Mouse (Mus musculus) gastrocnemius, postnatal 10 days (tissue): ENCODE data around the gene Cdh4. TPM values are rescaled to one million over a fixed set of nuclear protein-coding genes. Genes with fewer than 3 reads are reported as not detected.

Experiments used
- DNase-seq: peaks from one replicate; pipeline ENCODE4 v3.0.0; 2021; ENCODE audit warnings: mixed read lengths
- total RNA-seq, 2 experiments: library from RNA; stranded (reverse); gene quantifications; 2 replicates each; pipeline ENCODE4 v1.2.3; 2021

The Cdh4 gene
- total RNA-seq, 2 experiments from 2014 or later: 3.2 to 3.3 TPM

DNA sequence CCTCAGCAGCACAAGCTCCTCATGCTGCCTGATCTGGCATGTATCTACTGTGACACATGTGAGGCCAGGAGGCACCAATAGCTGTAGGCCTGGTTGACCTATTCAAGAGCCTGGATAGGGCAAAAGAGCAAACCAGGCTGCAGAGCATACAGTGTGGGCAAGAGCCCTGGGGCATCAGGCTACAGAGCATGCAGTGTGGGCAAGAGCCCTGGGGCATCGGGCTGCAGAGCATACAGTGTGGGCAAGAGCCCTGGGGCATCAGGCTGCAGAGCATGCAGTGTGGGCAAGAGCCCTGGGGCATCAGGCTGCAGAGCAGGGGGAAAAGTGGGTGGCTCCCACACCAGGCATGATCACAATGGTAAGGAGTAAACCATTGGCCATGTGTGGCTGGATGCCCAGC lies 300.2 kb downstream of the Cdh4 start:
- DNase-seq: no peak

GRCm38 (mm10) chr2:179742828-179743227 lies 300.6 kb downstream of the Cdh4 start:
- no peak for DNase-seq

GRCm38 (mm10) chr2:179746491-179746890 lies 304.3 kb downstream of the Cdh4 start:
- DNase-seq: no peak

GRCm38 (mm10) chr2:179749399-179749798 lies 307.2 kb downstream of the Cdh4 start:
- DNase-seq: no peak

- DNase-seq: no peak
Measured at GRCm38 (mm10) chr2:179753811-179754210, 311.6 kb downstream of the Cdh4 start.

DNA sequence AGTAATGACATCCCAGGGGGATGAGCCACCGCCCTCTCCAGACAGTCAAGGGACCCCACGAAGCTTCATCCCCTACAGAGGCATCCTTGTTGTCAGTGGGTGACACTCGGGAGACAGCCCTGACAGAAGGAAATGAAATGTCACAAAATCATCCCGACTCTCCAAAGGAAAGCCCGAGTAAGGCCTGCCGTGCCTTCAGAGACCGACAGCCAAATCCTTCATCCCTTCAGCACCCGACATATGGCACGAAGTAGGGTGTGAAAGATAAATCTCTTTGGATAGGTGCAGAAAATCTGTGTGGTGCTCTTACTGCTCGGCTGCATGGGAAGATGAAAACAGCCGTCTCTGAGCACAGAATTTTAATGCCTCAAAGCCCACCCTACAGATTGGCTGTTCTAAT lies 312.5 kb downstream of the Cdh4 start:
- DNase-seq: no peak

DNA sequence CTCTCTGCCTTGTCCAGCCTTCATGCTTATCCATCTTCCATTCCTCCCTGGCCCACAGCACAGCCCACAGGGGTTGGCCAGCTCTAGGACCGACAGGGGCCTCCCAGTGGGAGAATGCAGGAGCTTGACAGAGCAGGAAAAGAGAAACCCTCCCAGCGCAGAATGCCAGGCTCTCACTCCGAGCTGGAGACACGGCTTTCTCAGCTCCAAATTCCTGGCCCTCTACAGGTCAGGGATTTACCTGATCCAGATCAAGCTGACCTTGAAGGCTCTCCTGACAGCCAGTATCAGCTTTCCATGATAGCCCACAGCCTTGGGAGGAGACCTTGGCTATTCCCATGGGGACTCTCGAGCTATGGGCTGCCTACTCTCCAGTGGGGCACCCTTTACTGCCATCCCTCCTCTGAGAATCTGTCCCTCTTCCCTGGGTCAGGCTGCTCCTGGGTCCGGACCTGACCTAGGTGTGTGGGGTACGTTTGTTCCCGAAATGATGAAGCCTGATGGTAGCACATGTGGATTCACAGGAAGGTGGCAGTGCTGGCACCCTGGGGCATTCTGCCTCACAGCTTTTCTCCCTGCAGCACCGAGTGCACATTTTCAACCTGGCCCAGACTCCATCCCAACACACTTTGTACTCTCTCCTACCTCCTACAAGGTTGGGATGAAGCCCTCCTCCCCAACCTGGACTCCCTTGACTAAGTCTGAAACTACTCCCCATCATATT lies 319.6 kb downstream of the Cdh4 start:
- no peak for DNase-seq

DNA sequence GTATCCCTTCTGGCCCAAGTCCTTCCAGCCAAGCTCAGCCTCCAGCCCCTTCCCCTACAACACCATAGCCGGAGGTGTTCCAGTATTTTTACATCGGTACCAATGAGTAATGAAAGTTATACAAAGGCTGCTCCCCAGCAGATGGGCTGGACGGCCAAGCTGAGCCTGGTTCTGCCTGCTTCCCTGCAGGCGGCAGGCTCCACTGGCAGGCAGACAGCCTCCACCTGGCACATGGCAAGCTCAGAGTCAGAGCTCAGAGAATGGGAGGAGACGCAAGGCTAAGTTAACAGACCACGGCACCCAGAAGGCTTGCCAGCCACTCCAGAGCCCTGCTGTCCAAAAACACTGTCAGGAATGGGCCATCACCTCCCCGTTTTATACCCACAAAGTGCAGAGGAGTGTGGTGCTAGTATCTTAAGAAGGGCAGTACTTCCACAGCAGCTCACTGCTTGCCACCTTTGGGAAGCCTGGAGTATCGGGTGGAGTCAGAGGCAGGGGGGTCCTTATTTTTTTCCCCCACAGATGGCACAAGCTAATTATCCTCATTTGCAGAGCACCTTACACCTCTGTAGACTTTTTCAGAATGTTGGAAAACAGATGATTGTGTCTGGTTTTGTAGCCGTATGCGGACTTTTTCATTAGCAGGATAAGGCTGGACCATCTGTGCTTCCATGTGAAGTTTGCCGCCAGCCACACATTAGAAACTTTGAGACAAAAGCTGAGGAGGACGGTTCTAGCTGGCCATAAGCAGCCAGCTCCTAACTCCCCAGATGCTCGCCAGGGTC lies 320.5 kb downstream of the Cdh4 start:
- peak; percentile 21 for DNase-seq

DNA sequence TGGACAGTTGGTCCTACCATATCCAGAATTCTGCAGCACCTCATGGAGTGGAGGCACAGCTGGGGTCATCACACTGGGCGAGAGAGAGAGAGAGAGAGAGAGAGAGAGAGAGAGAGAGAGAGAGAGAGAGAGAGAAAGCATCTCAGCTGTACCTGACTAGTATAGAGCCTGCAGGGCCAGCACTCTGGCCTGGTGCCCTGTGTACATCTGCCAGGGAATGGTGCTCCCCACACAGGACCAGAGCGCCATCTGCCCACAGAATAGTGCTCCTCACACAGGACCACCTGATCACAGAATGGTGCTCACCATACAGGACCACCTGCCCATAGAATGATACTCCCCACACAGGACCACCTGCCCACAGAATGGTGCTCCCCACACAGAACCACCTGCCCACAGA lies 322.2 kb downstream of the Cdh4 start:
- no peak for DNase-seq

- DNase-seq: no peak
Measured at GRCm38 (mm10) chr2:179766664-179767526, 324.7 kb downstream of the Cdh4 start.

- DNase-seq: no peak
Measured at GRCm38 (mm10) chr2:179767527-179767849, 325.3 kb downstream of the Cdh4 start.

GRCm38 (mm10) chr2:179769137-179769536 lies 326.9 kb downstream of the Cdh4 start:
- peak; percentile 62 for DNase-seq

GRCm38 (mm10) chr2:179769943-179770342 lies 327.7 kb downstream of the Cdh4 start:
- DNase-seq: no peak

DNA sequence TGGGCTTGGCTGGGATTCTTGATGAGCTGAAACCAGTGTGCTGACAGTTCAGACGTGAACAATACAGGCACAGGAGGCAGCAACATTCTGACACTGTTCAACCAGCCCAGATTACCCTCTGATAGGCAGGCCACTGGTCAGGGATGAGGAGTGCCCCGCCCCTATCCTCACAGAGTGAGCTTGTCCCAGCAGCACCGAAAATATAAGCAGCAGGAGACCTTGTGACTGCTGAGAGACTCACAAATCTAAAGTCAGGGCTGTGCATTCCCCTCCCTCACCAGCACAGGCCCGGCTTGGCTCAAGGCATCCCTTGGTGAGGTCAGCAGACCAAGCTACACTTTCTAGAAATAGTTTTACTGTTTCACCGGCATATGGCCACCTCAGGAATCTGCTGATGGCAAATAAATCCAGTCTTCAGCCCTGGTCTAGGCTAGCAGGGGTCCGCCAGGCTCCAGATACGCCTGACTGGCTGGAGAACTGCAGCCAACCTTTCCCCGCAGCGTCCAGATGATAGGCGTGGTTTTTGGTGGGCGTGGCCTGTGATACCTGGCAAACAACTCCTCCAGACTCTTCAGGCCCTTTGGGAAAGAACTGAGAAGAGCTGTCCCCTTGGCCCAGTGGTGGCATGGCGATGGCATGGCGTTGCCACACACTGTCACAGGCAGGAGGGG lies 332.3 kb downstream of the Cdh4 start:
- DNase-seq: no peak

- DNase-seq: no peak
Measured at GRCm38 (mm10) chr2:179775999-179776705, 333.9 kb downstream of the Cdh4 start.

DNA sequence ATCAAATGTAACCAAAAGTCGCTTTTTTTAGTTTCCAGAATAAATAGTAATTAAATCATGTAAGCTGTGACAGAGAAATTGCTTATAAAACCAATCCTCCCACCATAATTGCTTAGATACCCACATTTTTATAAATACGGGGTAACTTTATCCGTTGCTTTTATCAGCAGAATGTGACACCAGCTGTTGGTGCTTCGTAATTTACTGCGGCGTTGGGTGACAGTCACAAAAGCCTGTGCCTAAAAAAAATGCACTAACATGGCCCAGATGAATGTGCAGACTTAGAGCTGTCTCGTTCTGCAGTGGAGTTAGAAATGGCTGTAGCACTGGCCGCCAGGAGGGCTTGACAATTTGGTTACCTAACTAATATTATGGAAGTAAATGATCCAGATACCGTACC lies 337.0 kb downstream of the Cdh4 start:
- DNase-seq: no peak

GRCm38 (mm10) chr2:179780961-179781360 lies 338.7 kb downstream of the Cdh4 start:
- no peak for DNase-seq

GRCm38 (mm10) chr2:179787256-179787655 lies 345.0 kb downstream of the Cdh4 start:
- DNase-seq: no peak

DNA sequence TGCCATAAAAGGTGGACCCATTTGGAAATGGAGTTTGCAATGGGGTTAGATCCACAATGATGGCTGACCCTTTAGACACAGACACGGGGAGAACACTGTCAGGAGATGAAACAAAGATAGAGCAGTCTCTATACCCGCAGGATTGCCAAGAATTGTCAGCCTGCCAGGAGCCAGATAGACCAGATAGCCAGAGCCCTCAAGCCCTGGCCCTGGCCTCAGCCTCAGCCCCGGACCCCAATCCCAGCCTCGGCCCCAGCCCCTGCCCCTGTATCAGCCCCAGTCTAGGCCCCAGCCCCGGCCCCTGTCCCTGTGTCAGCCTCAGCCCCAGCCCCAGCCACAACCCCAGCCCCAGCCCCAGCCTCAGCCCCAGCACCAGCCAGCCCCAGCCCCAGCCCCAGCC lies 345.6 kb downstream of the Cdh4 start:
- DNase-seq: no peak

DNA sequence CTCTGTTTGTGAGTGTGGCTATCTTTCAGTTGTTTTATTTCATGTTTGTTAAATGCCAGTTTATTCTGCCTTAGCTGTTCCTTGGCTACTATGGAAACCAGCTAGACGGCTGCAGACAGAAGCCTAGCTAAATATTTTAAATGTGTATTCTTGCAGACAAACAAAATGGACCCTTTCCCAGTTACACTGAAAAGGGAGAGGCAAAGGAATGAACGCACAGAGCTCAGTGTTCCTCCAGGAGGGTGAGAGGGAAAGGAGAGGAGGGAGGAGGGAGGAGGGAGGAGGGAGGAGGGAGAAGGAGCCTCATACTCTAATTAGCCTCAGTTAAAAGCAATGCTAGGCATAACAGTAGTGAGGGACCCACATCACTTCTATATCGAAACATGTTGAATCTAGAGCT lies 348.5 kb downstream of the Cdh4 start:
- no peak for DNase-seq

- DNase-seq: no peak
Measured at GRCm38 (mm10) chr2:179792426-179793133, 350.3 kb downstream of the Cdh4 start.
